Comparison of ENCODE assay signal across 13 mouse cellular contexts in genomic region chr5:51775502-51776145, GRCm38 (mm10).
"Had no signal": no experiment of that assay in that cellular context is flagged by ENCODE, and none has a peak within 500 bp of the region (broad histone marks: within the 10 kb centered on the region; RNA-seq: fewer than 3 reads in every experiment).

No protein-coding gene starts in this region.

- H3K27me3 ChIP-seq: intestine, embryonic 15.5 days; midbrain, embryonic 12.5 days; stomach, embryonic 15.5 days had no signal

- DNase-seq: kidney, adult 18-20 months; kidney, postnatal 10 days; kidney, postnatal 4 days; lung, adult 18-20 months; lung, postnatal 10 days; lung, postnatal 4 days; thymus, adult 2 months; thymus, postnatal 36 days had no signal

- ATAC-seq: intestine, embryonic 15.5 days had no signal

- H3K9me3 ChIP-seq: intestine, embryonic 15.5 days; limb, embryonic 13.5 days; midbrain, embryonic 12.5 days; stomach, embryonic 15.5 days had no signal

- H3K36me3 ChIP-seq: intestine, embryonic 15.5 days; limb, embryonic 13.5 days; midbrain, embryonic 12.5 days; stomach, embryonic 15.5 days had no signal

- H3K4me1 ChIP-seq: intestine, embryonic 15.5 days; midbrain, embryonic 12.5 days; stomach, embryonic 15.5 days had no signal

- H3K4me3 ChIP-seq: intestine, embryonic 15.5 days; limb, embryonic 13.5 days; midbrain, embryonic 12.5 days; stomach, embryonic 15.5 days had no signal

- H3K4me2 ChIP-seq: intestine, embryonic 15.5 days; limb, embryonic 13.5 days; midbrain, embryonic 12.5 days; stomach, embryonic 15.5 days had no signal

- H3K9ac ChIP-seq: intestine, embryonic 15.5 days; limb, embryonic 13.5 days; liver, embryonic 14.5 days; midbrain, embryonic 12.5 days; stomach, embryonic 15.5 days had no signal

- H3K27ac ChIP-seq: intestine, embryonic 15.5 days; limb, embryonic 13.5 days; liver, embryonic 14.5 days; midbrain, embryonic 12.5 days; stomach, embryonic 15.5 days had no signal
